Mouse (Mus musculus) midbrain, embryonic 13.5 days (tissue): ENCODE measurements around the gene Kif5a. TPM values are rescaled to one million over a fixed set of nuclear protein-coding genes. Genes with fewer than 3 reads are reported as not detected.

ENCODE experiments used
- ATAC-seq: fragments of 200-750 bp; cut with Nextera tagmentation; 2 replicates; pipeline ENCODE4 v1.8.0; 2017; ENCODE audit warnings: mild to moderate bottlenecking, moderate TSS enrichment, moderate library complexity
- H3K27ac ChIP-seq: fragments of 300-500 bp; sonication (generic); 2 replicates; pipeline ENCODE4 v1.5.1; 2015; ENCODE audit warnings: inconsistent platforms, mild to moderate bottlenecking, moderate library complexity
- H3K27me3 ChIP-seq: fragments of 300-500 bp; sonication (generic); 2 replicates; pipeline ENCODE4 v1.6.1; 2015; ENCODE audit warnings: mild to moderate bottlenecking, inconsistent platforms
- H3K36me3 ChIP-seq: fragments of 300-500 bp; sonication (generic); 2 replicates; pipeline ENCODE4 v1.6.1; 2015; ENCODE audit warnings: mild to moderate bottlenecking, inconsistent platforms
- H3K4me1 ChIP-seq: fragments of 300-500 bp; sonication (generic); replicated peaks from 2 replicates; pipeline ENCODE4 v1.6.1; 2015; ENCODE audit warnings: inconsistent platforms
- H3K4me2 ChIP-seq: fragments of 300-500 bp; sonication (generic); replicated peaks from 2 replicates; pipeline ENCODE4 v1.6.1; 2015; ENCODE audit warnings: moderate library complexity, mild to moderate bottlenecking, inconsistent platforms
- H3K4me3 ChIP-seq: fragments of 300-500 bp; sonication (generic); replicated peaks from 2 replicates; pipeline ENCODE4 v1.5.1; 2015; ENCODE audit warnings: mild to moderate bottlenecking, inconsistent platforms
- H3K9ac ChIP-seq: fragments of 300-500 bp; sonication (generic); replicated peaks from 2 replicates; pipeline ENCODE4 v1.6.1; 2015; ENCODE audit warnings: mild to moderate bottlenecking, inconsistent platforms
- H3K9me3 ChIP-seq: fragments of 300-500 bp; sonication (generic); 2 replicates; pipeline ENCODE4 v1.6.1; 2016; ENCODE audit warnings: mild to moderate bottlenecking, inconsistent platforms
- WGBS: fragments of 180-500 bp; shearing (Covaris S2); methylation state at CpG from one replicate; pipeline ENCODE4 v1.1.7; 2015; 5-methylcytosine and 5-hydroxymethylcytosine counted together
- polyA plus RNA-seq: library from polyadenylated mRNA; unstranded; fragments of >200 nt; fragmentation: Nextera tagmentation; extraction: Ambion mirVana; gene quantifications from 2 replicates; pipeline ENCODE4 v1.2.1, GENCODE M21; 2015

Gene Kif5a
- polyA plus RNA-seq, 1 experiment from 2014 or later = 73.0 TPM

DNA sequence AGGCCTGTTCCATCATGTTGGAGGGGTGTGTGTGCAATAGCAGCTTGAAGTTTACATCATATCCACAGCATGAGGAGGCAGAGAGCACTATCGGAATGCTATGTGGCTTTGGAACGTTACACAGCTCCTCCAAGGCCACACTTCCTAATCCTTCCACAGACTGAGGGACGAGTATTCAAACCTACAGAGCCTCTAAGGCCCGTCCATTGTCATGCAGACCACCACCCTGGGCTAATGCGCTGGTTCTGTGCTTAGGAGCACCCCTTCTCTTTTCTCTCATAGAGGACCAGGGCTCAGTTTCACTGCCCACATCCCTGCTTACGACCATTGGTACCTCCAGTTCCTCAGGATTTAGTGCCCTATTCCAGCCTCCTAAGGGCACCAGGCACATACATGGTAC lies 37.9 kb downstream of the Kif5a start:
- Histone ChIP-seq H3K4me3 (no peak overlapping the region), H3K9ac (no peak overlapping the region), H3K4me2 (no peak overlapping the region), H3K36me3 (peaks cover 33% of the 10 kb centered on the region), H3K9me3 (no peaks in the 10 kb centered on the region), H3K27ac (no peak overlapping the region), H3K27me3 (peaks cover 5% of the 10 kb centered on the region; the same call in 1 of the 2 replicates), H3K4me1 (no peaks in the 10 kb centered on the region)
- no peak for ATAC-seq
- 18% methylated on average over 6 of the region's 6 CpGs for WGBS

GRCm38 (mm10) chr10:127218339-127218738 lies 44.8 kb downstream of the Kif5a start:
- H3K4me1 ChIP-seq = no peaks in the 10 kb centered on the region
- no peak overlapping the region for H3K4me3 ChIP-seq
- ATAC-seq = no peak
- H3K36me3 ChIP-seq = no peaks in the 10 kb centered on the region
- no peaks in the 10 kb centered on the region for H3K9me3 ChIP-seq
- no peak overlapping the region for H3K4me2 ChIP-seq
- no peak overlapping the region for H3K27ac ChIP-seq
- no peak overlapping the region for H3K9ac ChIP-seq
- 88% methylated on average over 2 of the region's 2 CpGs for WGBS
- H3K27me3 ChIP-seq = no peaks in the 10 kb centered on the region

DNA sequence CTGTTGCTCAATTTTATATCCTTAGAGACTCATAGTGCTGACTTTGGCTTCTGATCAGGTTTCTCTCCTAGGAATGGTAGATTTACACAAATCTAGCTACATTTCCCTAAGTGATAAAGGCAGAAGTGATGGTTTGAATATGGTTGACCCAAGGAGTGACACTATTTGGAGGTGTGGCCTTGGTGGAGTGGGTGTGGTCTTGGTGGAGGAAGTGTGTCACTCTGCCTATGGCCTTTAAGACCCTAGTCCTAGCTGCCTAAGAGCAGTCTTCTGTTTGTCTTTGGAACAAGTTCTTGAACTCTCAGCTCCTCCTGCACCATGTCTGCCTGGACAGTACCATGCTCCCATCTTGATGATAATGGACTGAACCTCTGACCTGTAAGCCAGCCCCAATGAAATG lies 46.0 kb downstream of the Kif5a start:
- no peak overlapping the region for H3K4me2 ChIP-seq
- H3K9me3 ChIP-seq = no peaks in the 10 kb centered on the region
- H3K36me3 ChIP-seq = no peaks in the 10 kb centered on the region
- H3K4me1 ChIP-seq = no peaks in the 10 kb centered on the region
- no peak overlapping the region for H3K9ac ChIP-seq
- H3K27me3 ChIP-seq = no peaks in the 10 kb centered on the region
- no peak overlapping the region for H3K27ac ChIP-seq
- no peak overlapping the region for H3K4me3 ChIP-seq
- no peak for ATAC-seq

DNA sequence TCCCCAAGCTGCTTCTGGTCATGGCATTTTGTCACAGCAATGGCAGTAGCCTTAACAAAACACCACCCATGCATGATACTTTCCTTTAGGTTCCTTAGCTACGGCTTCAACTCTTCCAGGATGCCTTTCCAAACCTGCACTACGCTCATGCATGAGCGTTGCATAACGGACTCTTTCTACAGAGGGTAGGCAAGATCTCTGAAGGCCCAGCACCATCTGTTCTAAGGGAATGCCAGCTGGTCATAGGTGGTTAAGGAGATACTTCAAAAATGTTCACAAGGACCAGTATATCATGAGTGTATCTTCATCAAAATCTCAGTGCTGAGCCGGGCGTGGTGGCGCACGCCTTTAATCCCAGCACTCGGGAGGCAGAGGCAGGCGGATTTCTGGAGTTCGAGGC lies 46.7 kb downstream of the Kif5a start:
- H3K9ac ChIP-seq = no peak overlapping the region
- no peak for ATAC-seq

GRCm38 (mm10) chr10:127214422-127214803 lies 48.7 kb downstream of the Kif5a start:
- H3K9ac ChIP-seq = no peak overlapping the region
- H3K4me1 ChIP-seq = peaks cover 15% of the 10 kb centered on the region
- H3K4me3 ChIP-seq = no peak overlapping the region
- ATAC-seq = no peak
- WGBS = 67% methylated on average over 1 of the region's 1 CpGs
- no peaks in the 10 kb centered on the region for H3K9me3 ChIP-seq
- H3K27ac ChIP-seq = no peak overlapping the region
- no peaks in the 10 kb centered on the region for H3K36me3 ChIP-seq
- no peak overlapping the region for H3K4me2 ChIP-seq
- no peaks in the 10 kb centered on the region for H3K27me3 ChIP-seq

More for the DNA sequence above, 46.7 kb downstream of the Kif5a start:
- Histone ChIP-seq H3K4me2 (no peak overlapping the region), H3K4me3 (no peak overlapping the region), H3K9me3 (no peaks in the 10 kb centered on the region), H3K36me3 (no peaks in the 10 kb centered on the region), H3K27me3 (no peaks in the 10 kb centered on the region), H3K27ac (no peak overlapping the region), H3K4me1 (no peaks in the 10 kb centered on the region)
- 94% methylated on average over 11 of the region's 11 CpGs for WGBS

DNA sequence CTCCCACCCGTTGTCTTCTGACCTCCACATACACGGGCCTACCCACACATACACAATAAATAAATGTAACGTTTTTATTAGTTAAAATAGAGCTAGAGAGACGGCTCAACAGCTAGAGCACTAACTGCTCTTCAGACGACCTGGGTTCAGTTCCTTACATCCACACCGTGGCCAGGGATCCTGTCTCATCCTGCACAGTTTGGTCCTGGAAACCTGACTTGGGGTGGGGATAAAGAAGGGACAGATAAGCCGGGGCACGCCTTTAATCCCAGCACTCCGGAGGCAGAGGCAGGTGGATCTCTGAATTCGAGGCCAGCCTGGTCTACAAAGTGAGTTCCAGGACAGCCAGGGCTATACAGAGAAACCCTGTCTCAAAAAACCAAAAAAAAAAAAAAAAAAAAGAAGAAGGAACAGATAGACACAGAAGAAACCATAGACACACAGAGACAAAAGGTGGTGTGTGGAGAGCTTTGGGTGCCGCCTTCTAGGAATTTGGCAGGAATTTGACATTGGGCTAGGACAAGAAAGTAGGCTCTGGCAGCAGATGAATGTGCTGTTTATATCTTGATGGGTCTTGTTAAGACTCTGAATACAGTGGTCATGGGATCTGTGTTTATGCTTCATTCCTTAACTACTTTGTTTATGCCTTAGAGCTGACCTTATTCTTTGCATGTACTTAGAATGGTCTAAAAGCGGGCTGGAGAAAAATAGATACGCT lies 49.3 kb downstream of the Kif5a start:
- 86% methylated on average over 13 of the region's 13 CpGs for WGBS

DNA sequence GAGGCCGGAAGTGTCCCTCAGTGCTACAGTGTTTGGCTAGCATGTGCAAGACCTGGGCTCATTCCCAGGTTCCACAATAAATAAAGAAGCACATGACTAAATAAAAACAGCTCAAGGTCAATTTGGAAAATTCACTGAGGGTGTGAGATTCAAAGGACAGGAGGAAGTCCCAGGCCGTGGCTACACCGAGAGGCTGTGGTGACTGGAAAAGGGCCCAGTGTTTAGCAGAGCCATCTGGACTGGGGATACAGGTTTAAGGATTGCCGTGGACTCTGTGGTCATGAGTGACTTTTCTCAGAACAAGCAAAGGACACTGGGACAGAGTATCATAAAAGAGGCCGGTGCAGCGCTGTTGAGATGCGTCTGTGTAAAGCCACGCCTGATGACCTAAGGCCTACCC lies 49.9 kb downstream of the Kif5a start:
- Histone ChIP-seq H3K9me3 (no peaks in the 10 kb centered on the region), H3K27ac (no peak overlapping the region), H3K4me2 (no peak overlapping the region), H3K4me3 (no peak overlapping the region), H3K9ac (no peak overlapping the region), H3K4me1 (peaks cover 15% of the 10 kb centered on the region), H3K27me3 (no peaks in the 10 kb centered on the region), H3K36me3 (peaks cover 5% of the 10 kb centered on the region)
- 95% methylated on average over 8 of the region's 8 CpGs for WGBS
- no peak for ATAC-seq

More for the DNA sequence above, 49.3 kb downstream of the Kif5a start:
- H3K4me1 ChIP-seq = peaks cover 15% of the 10 kb centered on the region
- no peaks in the 10 kb centered on the region for H3K36me3 ChIP-seq
- H3K27ac ChIP-seq = no peak overlapping the region
- no peaks in the 10 kb centered on the region for H3K27me3 ChIP-seq
- no peak for ATAC-seq
- no peaks in the 10 kb centered on the region for H3K9me3 ChIP-seq
- H3K9ac ChIP-seq = no peak overlapping the region
- H3K4me3 ChIP-seq = no peak overlapping the region
- H3K4me2 ChIP-seq = no peak overlapping the region

GRCm38 (mm10) chr10:127211414-127211854 lies 51.7 kb downstream of the Kif5a start, which contains the start of gene Pip4k2c:
Pip4k2c (minus strand) TSS chr10:127211585.
- H3K27ac ChIP-seq = no peak within 1 kb of the TSS
- under 1% methylated on average over 47 of the region's 47 CpGs for WGBS
- peak; percentile 96 for ATAC-seq
- peaks cover 21% of the 10 kb centered on the region for H3K36me3 ChIP-seq
- peaks cover 15% of the 10 kb centered on the region for H3K4me1 ChIP-seq
- peak within 1 kb of the TSS; percentile 81 for H3K9ac ChIP-seq
- H3K4me3 ChIP-seq = peak within 1 kb of the TSS; percentile 68
- H3K9me3 ChIP-seq = no peaks in the 10 kb centered on the region
- H3K27me3 ChIP-seq = no peaks in the 10 kb centered on the region
- H3K4me2 ChIP-seq = peak within 1 kb of the TSS; percentile 81

DNA sequence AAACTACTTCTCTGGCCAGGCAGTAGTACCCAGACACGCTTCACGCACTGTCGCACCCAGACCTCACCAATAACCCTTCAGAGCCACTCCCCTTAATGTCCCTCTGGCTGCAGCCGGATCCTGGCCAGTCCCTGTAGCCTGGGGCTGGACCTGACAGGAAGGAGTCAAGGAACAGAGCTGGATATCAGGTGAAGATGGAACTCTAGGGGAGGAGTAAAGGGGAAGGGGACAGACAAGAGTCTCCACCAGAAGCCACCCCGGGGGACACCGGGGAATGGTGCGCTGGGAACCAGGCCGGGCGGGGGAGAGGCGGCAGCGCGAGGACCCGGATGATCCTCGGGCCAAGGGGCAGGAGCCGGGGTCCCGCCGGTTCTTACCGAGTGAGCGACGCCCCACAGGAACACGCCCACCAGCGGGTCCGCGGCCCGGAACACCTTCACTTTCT lies 52.2 kb downstream of the Kif5a start:
- peaks cover 26% of the 10 kb centered on the region for H3K36me3 ChIP-seq
- peak overlapping the region; percentile 68 for H3K4me3 ChIP-seq
- no peaks in the 10 kb centered on the region for H3K9me3 ChIP-seq
- H3K4me1 ChIP-seq = peaks cover 15% of the 10 kb centered on the region
- H3K27ac ChIP-seq = no peak overlapping the region
- under 1% methylated on average over 25 of the region's 25 CpGs for WGBS
- ATAC-seq = peak; percentile 74
- peak overlapping the region; percentile 81 for H3K9ac ChIP-seq
- no peaks in the 10 kb centered on the region for H3K27me3 ChIP-seq
- H3K4me2 ChIP-seq = peak overlapping the region; percentile 81

DNA sequence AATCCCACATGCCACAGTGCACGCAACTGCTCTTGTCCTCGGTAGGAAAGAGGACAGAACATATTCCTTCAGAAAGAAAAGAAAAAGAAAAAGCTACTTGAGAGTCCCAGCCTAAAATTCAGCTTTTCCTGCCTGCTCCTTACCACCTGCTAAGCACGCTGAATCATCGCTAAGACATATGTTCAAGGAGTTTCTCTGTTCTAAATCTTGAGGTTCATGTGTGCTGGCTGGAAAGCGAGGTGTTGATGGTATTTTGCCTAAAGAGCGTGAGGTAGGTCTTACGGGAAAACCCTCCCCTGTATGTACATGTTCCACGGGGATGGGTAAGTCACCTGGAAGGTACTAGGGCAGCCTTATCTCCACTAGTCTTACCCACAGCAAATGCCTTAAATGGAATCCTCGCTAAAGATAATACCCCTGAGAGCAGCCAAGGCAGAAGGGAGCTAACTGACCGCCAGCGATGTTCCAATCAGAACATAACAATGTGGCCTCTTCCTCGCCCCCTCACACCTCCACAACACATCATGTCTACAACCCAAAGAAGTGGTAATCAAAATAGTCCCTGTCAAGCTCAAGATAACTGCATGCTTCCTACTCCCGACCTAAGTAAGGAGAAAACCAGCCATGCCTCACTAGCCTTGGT lies 53.1 kb downstream of the Kif5a start:
- ATAC-seq = no peak
- Histone ChIP-seq H3K4me2 (peak overlapping the region; percentile 81), H3K27ac (no peak overlapping the region), H3K9me3 (no peaks in the 10 kb centered on the region), H3K4me3 (peak overlapping the region; percentile 68), H3K4me1 (peaks cover 15% of the 10 kb centered on the region), H3K27me3 (no peaks in the 10 kb centered on the region), H3K36me3 (peaks cover 35% of the 10 kb centered on the region), H3K9ac (no peak overlapping the region)
- 89% methylated on average over 13 of the region's 13 CpGs for WGBS

GRCm38 (mm10) chr10:127208921-127209320 lies 54.2 kb downstream of the Kif5a start:
- ATAC-seq = no peak
- H3K27me3 ChIP-seq = no peaks in the 10 kb centered on the region
- 0 out of 2 replicates have a peak overlapping the region, but pooled peaks have one; percentile 32 for H3K9ac ChIP-seq
- no peaks in the 10 kb centered on the region for H3K9me3 ChIP-seq
- peaks cover 15% of the 10 kb centered on the region for H3K4me1 ChIP-seq
- H3K4me3 ChIP-seq = no peak overlapping the region
- no peak overlapping the region for H3K4me2 ChIP-seq
- peaks cover 46% of the 10 kb centered on the region for H3K36me3 ChIP-seq
- no peak overlapping the region for H3K27ac ChIP-seq
- WGBS = 86% methylated on average over 4 of the region's 4 CpGs

- H3K4me2 ChIP-seq = no peak overlapping the region
- peaks cover 79% of the 10 kb centered on the region for H3K36me3 ChIP-seq
- H3K27ac ChIP-seq = no peak overlapping the region
- H3K4me1 ChIP-seq = peaks cover 9% of the 10 kb centered on the region
- no peak for ATAC-seq
- no peaks in the 10 kb centered on the region for H3K27me3 ChIP-seq
- 90% methylated on average over 10 of the region's 10 CpGs for WGBS
- H3K4me3 ChIP-seq = no peak overlapping the region
- no peak overlapping the region for H3K9ac ChIP-seq
- H3K9me3 ChIP-seq = no peaks in the 10 kb centered on the region
Measured at GRCm38 (mm10) chr10:127205373-127205772, 57.8 kb downstream of the Kif5a start.
